In the genomic region with DNA sequence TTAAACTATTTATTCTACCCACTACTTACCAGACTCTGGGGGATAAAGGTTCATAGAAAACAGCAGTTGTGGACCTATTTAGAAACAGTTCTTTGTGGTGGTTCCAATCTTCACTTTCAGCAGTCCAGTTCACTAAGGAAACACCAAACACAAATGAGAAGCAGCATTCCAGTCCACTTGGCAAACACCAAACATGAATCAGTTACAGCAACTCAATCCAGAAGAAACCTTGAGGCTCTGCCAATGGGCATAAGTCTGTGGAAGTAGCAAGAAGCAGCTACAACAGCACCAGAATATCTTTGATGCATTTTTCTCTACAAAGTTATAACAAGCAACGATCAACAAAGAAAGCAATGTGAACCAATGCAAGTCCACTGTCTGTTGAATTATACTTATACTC, we compare ENCODE assay signal across 16 mouse cellular contexts.
DNase-seq lines count a peak whose midpoint lies in the region; ATAC-seq lines count a peak whose summit lies in the region.
"Had no signal": no experiment of that assay in that cellular context is flagged by ENCODE, and none has a peak within 500 bp of the region (broad histone marks: within the 10 kb centered on the region; RNA-seq: fewer than 3 reads in every experiment).

No protein-coding gene starts in this region.

- no peaks in the 10 kb centered on the region for H3K36me3 ChIP-seq in forebrain, embryonic 13.5 days (ENCODE audit: poor library complexity, severe bottlenecking)
- H3K36me3 ChIP-seq in forebrain, embryonic 10.5 days (replicated peaks) = no peaks in the 10 kb centered on the region
- H3K36me3 ChIP-seq: embryonic facial prominence, embryonic 15.5 days; heart, embryonic 13.5 days; kidney, embryonic 15.5 days; neural tube, embryonic 13.5 days had no signal

- no peak for DNase-seq in forebrain, embryonic 10.5 days (ENCODE audit: extremely low spot score, low spot score)
- peak; percentile 18 for DNase-seq in left cerebral cortex, adult 11 months (ENCODE audit: low spot score)
- DNase-seq in left cerebral cortex, postnatal 36 days (ENCODE audit: low spot score in 2 of 2) = no peak
- DNase-seq in Muller cell, postnatal 12 days (ENCODE audit: inconsistent ontology term) = peak; percentile 56
- DNase-seq in brain, embryonic 18.5 days (ENCODE audit: low read depth, low spot score) = peak; percentile 28
- DNase-seq in gastrocnemius, adult 8-10 months (ENCODE audit: low spot score in 2 of 2) = no peak
- no peak for DNase-seq in kidney, postnatal 4 days
- DNase-seq: lung, adult 2 months; spleen, adult 18-20 months; thymus, postnatal 14 days had no signal

- 83% methylated on average over 1 of the region's 1 CpGs for WGBS in forebrain, embryonic 13.5 days
- 95% methylated on average over 1 of the region's 1 CpGs for WGBS in forebrain, embryonic 10.5 days

- H3K27ac ChIP-seq in forebrain, embryonic 13.5 days = no peak overlapping the region
- no peak overlapping the region for H3K27ac ChIP-seq in forebrain, embryonic 10.5 days
- H3K27ac ChIP-seq: embryonic facial prominence, embryonic 15.5 days; heart, embryonic 13.5 days; kidney, embryonic 15.5 days; neural tube, embryonic 13.5 days had no signal

- peak; percentile 57; the same call in 1 of the 2 replicates for ATAC-seq in forebrain, embryonic 13.5 days
- ATAC-seq: inflammation-experienced regulatory T-cells, adult 6 months had no signal

- no peak overlapping the region for H3K4me2 ChIP-seq in forebrain, embryonic 13.5 days
- H3K4me2 ChIP-seq: embryonic facial prominence, embryonic 15.5 days; heart, embryonic 13.5 days; kidney, embryonic 15.5 days; neural tube, embryonic 13.5 days had no signal

- no peaks in the 10 kb centered on the region for H3K9me3 ChIP-seq in forebrain, embryonic 13.5 days (replicated peaks)
- no peaks in the 10 kb centered on the region; the same call in 1 of the 2 replicates for H3K9me3 ChIP-seq in forebrain, embryonic 10.5 days
- H3K9me3 ChIP-seq: embryonic facial prominence, embryonic 15.5 days; heart, embryonic 13.5 days; kidney, embryonic 15.5 days; neural tube, embryonic 13.5 days had no signal

- no peak overlapping the region for H3K9ac ChIP-seq in forebrain, embryonic 13.5 days
- H3K9ac ChIP-seq: embryonic facial prominence, embryonic 15.5 days; heart, embryonic 13.5 days; kidney, embryonic 15.5 days; neural tube, embryonic 13.5 days had no signal

- H3K27me3 ChIP-seq in forebrain, embryonic 13.5 days = no peaks in the 10 kb centered on the region
- H3K27me3 ChIP-seq in forebrain, embryonic 10.5 days (ENCODE audit: poor library complexity, severe bottlenecking) = no peaks in the 10 kb centered on the region
- H3K27me3 ChIP-seq: embryonic facial prominence, embryonic 15.5 days; heart, embryonic 13.5 days; kidney, embryonic 15.5 days; neural tube, embryonic 13.5 days had no signal

- intact Hi-C loops in left cerebral cortex, postnatal 36 days (cut with DNase I) = no loop called here

- H3K4me3 ChIP-seq in forebrain, embryonic 13.5 days = no peak overlapping the region
- no peak overlapping the region for H3K4me3 ChIP-seq in forebrain, embryonic 10.5 days
- H3K4me3 ChIP-seq: embryonic facial prominence, embryonic 15.5 days; heart, embryonic 13.5 days; kidney, embryonic 15.5 days; neural tube, embryonic 13.5 days had no signal

- H3K4me1 ChIP-seq in forebrain, embryonic 13.5 days = no peaks in the 10 kb centered on the region
- no peaks in the 10 kb centered on the region for H3K4me1 ChIP-seq in forebrain, embryonic 10.5 days
- H3K4me1 ChIP-seq: embryonic facial prominence, embryonic 15.5 days; heart, embryonic 13.5 days; kidney, embryonic 15.5 days; neural tube, embryonic 13.5 days had no signal

Comparison
In these comparisons a context has a peak if more than half of its experiments do, and no peak if none do; other contexts are left out.
1. DNase-seq: peak in left cerebral cortex, adult 11 months (single experiment), Muller cell, postnatal 12 days (single experiment) and brain, embryonic 18.5 days (single experiment); none in forebrain, embryonic 10.5 days (single experiment), left cerebral cortex, postnatal 36 days (0 of 2), gastrocnemius, adult 8-10 months (0 of 2) and kidney, postnatal 4 days (0 of 2).